Mouse (Mus musculus) kidney, embryonic 16.5 days (tissue): ENCODE measurements around the gene Evi5. TPM values are rescaled to one million over a fixed set of nuclear protein-coding genes. Genes with fewer than 3 reads are reported as not detected.
"Not testable (repeated sequence)": the region's sequence is repeated elsewhere in the genome, so short reads cannot be mapped to it uniquely, and the experiment has no call there.

ENCODE experiments used
- ATAC-seq: fragments of 200-750 bp; cut with Nextera tagmentation; 2 replicates; pipeline ENCODE4 v1.8.0; 2017; ENCODE audit warnings: moderate TSS enrichment; ENCODE audit not compliant: low FRiP score, low TSS enrichment
- H3K27ac ChIP-seq: fragments of 300-500 bp; sonication (generic); 2 replicates; pipeline ENCODE4 v1.5.1; 2014; ENCODE audit warnings: low read length
- H3K27me3 ChIP-seq: fragments of 300-500 bp; sonication (generic); 2 replicates; pipeline ENCODE4 v1.6.1; 2014; ENCODE audit warnings: low read length, control low read depth, mixed read lengths; ENCODE audit not compliant: insufficient read depth
- H3K36me3 ChIP-seq: fragments of 300-500 bp; sonication (generic); 2 replicates; pipeline ENCODE4 v1.6.1; 2014; ENCODE audit warnings: low read length, control low read depth, mixed read lengths; ENCODE audit not compliant: insufficient read depth
- H3K4me1 ChIP-seq: fragments of 300-500 bp; sonication (generic); 2 replicates; pipeline ENCODE4 v1.6.1; 2014; ENCODE audit warnings: low read length, control low read depth, mixed read lengths; ENCODE audit not compliant: insufficient read depth
- H3K4me2 ChIP-seq: fragments of 300-500 bp; sonication (generic); replicated peaks from 2 replicates; pipeline ENCODE4 v1.6.1; 2014; ENCODE audit warnings: low read depth, low read length
- H3K4me3 ChIP-seq: fragments of 300-500 bp; sonication (generic); 2 replicates; pipeline ENCODE4 v1.5.1; 2014; ENCODE audit warnings: mild to moderate bottlenecking, low read length
- H3K9ac ChIP-seq: fragments of 300-500 bp; sonication (generic); replicated peaks from 2 replicates; pipeline ENCODE4 v1.6.1; 2014; ENCODE audit warnings: low read length
- H3K9me3 ChIP-seq: fragments of 300-500 bp; sonication (generic); 2 replicates; pipeline ENCODE4 v1.6.1; 2016; ENCODE audit warnings: low read length, control low read depth
- WGBS: fragments of 180-500 bp; shearing (Covaris S2); extraction: QIAGEN DNeasy Blood & Tissue Kit; methylation state at CpG from one replicate; pipeline ENCODE4 v1.1.7; 2014; 5-methylcytosine and 5-hydroxymethylcytosine counted together
- polyA plus RNA-seq: library from polyadenylated mRNA; unstranded; fragments of >200 nt; fragmentation: Nextera tagmentation; extraction: Ambion mirVana; gene quantifications from 2 replicates; pipeline ENCODE4 v1.2.1, GENCODE M21; 2015

Gene Evi5
- polyA plus RNA-seq, 1 experiment from 2014 or later, result 76.5 TPM

- Histone ChIP-seq H3K4me1 (peaks cover 14% of the 10 kb centered on the region), H3K4me2 (no peak overlapping the region), H3K4me3 (no peak overlapping the region), H3K36me3 (peaks cover 64% of the 10 kb centered on the region), H3K9ac (no peak overlapping the region), H3K27me3 (no peaks in the 10 kb centered on the region), H3K27ac (no peak overlapping the region), H3K9me3 (no peaks in the 10 kb centered on the region)
- ATAC-seq, result no peak
- 80% methylated on average over 3 of the region's 3 CpGs for WGBS
Observed at GRCm38 (mm10) chr5:107904325-107904724, 29.4 kb upstream of the Evi5 start.

- peak overlapping the region; percentile 75 for H3K4me2 ChIP-seq
- peaks cover 14% of the 10 kb centered on the region for H3K4me1 ChIP-seq
- ATAC-seq, result no peak; the same call in 1 of the 2 replicates
- H3K27ac ChIP-seq, result peak overlapping the region; percentile 81
- H3K4me3 ChIP-seq, result peak overlapping the region; percentile 95
- H3K9me3 ChIP-seq, result no peaks in the 10 kb centered on the region
- WGBS, result under 1% methylated on average over 23 of the region's 23 CpGs
- peak overlapping the region; percentile 97 for H3K9ac ChIP-seq
- peaks cover 38% of the 10 kb centered on the region for H3K36me3 ChIP-seq
- no peaks in the 10 kb centered on the region for H3K27me3 ChIP-seq
Observed at GRCm38 (mm10) chr5:107901014-107901615, 26.2 kb upstream of the Evi5 start.

GRCm38 (mm10) chr5:107900206-107901013 is 25.5 kb upstream of the Evi5 start, which contains the start of gene Rpl5:
TSS of gene Rpl5 (plus strand) at chr5:107900502.
- ATAC-seq, result peak; percentile 97
- H3K9ac ChIP-seq, result peak within 1 kb of the TSS; percentile 97
- WGBS, result 3% methylated on average over 60 of the region's 66 CpGs
- peak within 1 kb of the TSS; percentile 95 for H3K4me3 ChIP-seq
- peaks cover 31% of the 10 kb centered on the region for H3K36me3 ChIP-seq
- H3K27me3 ChIP-seq, result no peaks in the 10 kb centered on the region
- peak within 1 kb of the TSS; percentile 75 for H3K4me2 ChIP-seq
- peak within 1 kb of the TSS; percentile 81 for H3K27ac ChIP-seq
- peaks cover 14% of the 10 kb centered on the region for H3K4me1 ChIP-seq
- H3K9me3 ChIP-seq, result no peaks in the 10 kb centered on the region

- WGBS, result 79% methylated on average over 1 of the region's 1 CpGs
- no peak overlapping the region for H3K4me3 ChIP-seq
- no peaks in the 10 kb centered on the region for H3K9me3 ChIP-seq
- H3K36me3 ChIP-seq, result no peaks in the 10 kb centered on the region
- no peak overlapping the region for H3K4me2 ChIP-seq
- no peak overlapping the region for H3K27ac ChIP-seq
- ATAC-seq, result no peak
- no peak overlapping the region for H3K9ac ChIP-seq
- H3K4me1 ChIP-seq, result no peaks in the 10 kb centered on the region
- H3K27me3 ChIP-seq, result no peaks in the 10 kb centered on the region
Observed at GRCm38 (mm10) chr5:107896265-107896664, 21.4 kb upstream of the Evi5 start.

- no peak for ATAC-seq
- 62% methylated on average over 7 of the region's 7 CpGs for WGBS
- H3K9ac ChIP-seq, result no peak overlapping the region
- H3K27ac ChIP-seq, result no peak overlapping the region
- H3K4me2 ChIP-seq, result no peak overlapping the region
- no peak overlapping the region for H3K4me3 ChIP-seq
- no peaks in the 10 kb centered on the region for H3K4me1 ChIP-seq
- H3K36me3 ChIP-seq, result no peaks in the 10 kb centered on the region
- H3K9me3 ChIP-seq, result no peaks in the 10 kb centered on the region
- H3K27me3 ChIP-seq, result no peaks in the 10 kb centered on the region
Observed at GRCm38 (mm10) chr5:107894676-107895075, 19.8 kb upstream of the Evi5 start.

GRCm38 (mm10) chr5:107891515-107891914 is 16.6 kb upstream of the Evi5 start:
- 100% methylated on average over 1 of the region's 1 CpGs for WGBS
- not testable (repeated sequence) for H3K27me3 ChIP-seq, H3K27ac ChIP-seq, H3K4me1 ChIP-seq, ATAC-seq, H3K9me3 ChIP-seq, H3K4me3 ChIP-seq, H3K9ac ChIP-seq, H3K4me2 ChIP-seq, H3K36me3 ChIP-seq

- WGBS, result 55% methylated on average over 9 of the region's 9 CpGs
- no peak overlapping the region for H3K9ac ChIP-seq
- no peaks in the 10 kb centered on the region for H3K27me3 ChIP-seq
- H3K36me3 ChIP-seq, result no peaks in the 10 kb centered on the region
- H3K4me3 ChIP-seq, result no peak overlapping the region
- H3K4me1 ChIP-seq, result no peaks in the 10 kb centered on the region
- H3K4me2 ChIP-seq, result no peak overlapping the region
- peak; percentile 74; the same call in 1 of the 2 replicates for ATAC-seq
- H3K27ac ChIP-seq, result peak overlapping the region; percentile 73; the same call in 1 of the 2 replicates
- H3K9me3 ChIP-seq, result no peaks in the 10 kb centered on the region
Observed at GRCm38 (mm10) chr5:107889994-107890888, 15.3 kb upstream of the Evi5 start.

- Histone ChIP-seq H3K27me3 (no peaks in the 10 kb centered on the region), H3K9me3 (no peaks in the 10 kb centered on the region), H3K27ac (peak overlapping the region; percentile 46; the same call in 1 of the 2 replicates), H3K36me3 (no peaks in the 10 kb centered on the region), H3K4me1 (no peaks in the 10 kb centered on the region), H3K4me2 (no peak overlapping the region), H3K9ac (no peak overlapping the region), H3K4me3 (no peak overlapping the region)
- peak; percentile 87 for ATAC-seq
- WGBS, result 76% methylated on average over 5 of the region's 5 CpGs
Observed at GRCm38 (mm10) chr5:107880710-107881109, 5.8 kb upstream of the Evi5 start.

GRCm38 (mm10) chr5:107877053-107877452 is 2.1 kb upstream of the Evi5 start:
- no peak overlapping the region for H3K4me3 ChIP-seq
- H3K4me2 ChIP-seq, result no peak overlapping the region
- no peak overlapping the region for H3K27ac ChIP-seq
- ATAC-seq, result no peak
- no peaks in the 10 kb centered on the region for H3K27me3 ChIP-seq
- no peak overlapping the region for H3K9ac ChIP-seq
- 88% methylated on average over 1 of the region's 1 CpGs for WGBS
- no peaks in the 10 kb centered on the region for H3K36me3 ChIP-seq
- H3K9me3 ChIP-seq, result no peaks in the 10 kb centered on the region
- H3K4me1 ChIP-seq, result no peaks in the 10 kb centered on the region
